Mouse (Mus musculus) stomach, embryonic 16.5 days (tissue): ENCODE measurements around the gene Olfr317. TPM values are rescaled to one million over a fixed set of nuclear protein-coding genes. Genes with fewer than 3 reads are reported as not detected.
"Not testable (repeated sequence)": the region's sequence is repeated elsewhere in the genome, so short reads cannot be mapped to it uniquely, and the experiment has no call there.

Experiments used
- ATAC-seq: fragments of 200-750 bp; cut with Nextera tagmentation; 2 replicates; pipeline ENCODE4 v1.8.0; 2017; ENCODE audit warnings: moderate number of reproducible peaks, moderate TSS enrichment; ENCODE audit not compliant: insufficient read depth, low FRiP score
- H3K27ac ChIP-seq: fragments of 300-500 bp; sonication (generic); 2 replicates; pipeline ENCODE4 v1.5.1; 2014; ENCODE audit warnings: low read length
- H3K27me3 ChIP-seq: fragments of 300-500 bp; sonication (generic); 2 replicates; pipeline ENCODE4 v1.6.1; 2014; ENCODE audit warnings: low read length, control low read depth, mixed read lengths; ENCODE audit not compliant: control insufficient read depth, insufficient read depth
- H3K36me3 ChIP-seq: fragments of 300-500 bp; sonication (generic); 2 replicates; pipeline ENCODE4 v1.6.1; 2014; ENCODE audit warnings: low read length; ENCODE audit not compliant: control insufficient read depth, insufficient read depth
- H3K4me1 ChIP-seq: fragments of 300-500 bp; sonication (generic); 2 replicates; pipeline ENCODE4 v1.6.1; 2014; ENCODE audit warnings: low read length, control low read depth, mixed read lengths; ENCODE audit not compliant: control insufficient read depth, insufficient read depth
- H3K4me2 ChIP-seq: fragments of 300-500 bp; sonication (generic); 2 replicates; pipeline ENCODE4 v1.6.1; 2014; ENCODE audit warnings: low read depth, low read length, mixed read lengths
- H3K4me3 ChIP-seq: fragments of 300-500 bp; sonication (generic); replicated peaks from 2 replicates; pipeline ENCODE4 v1.5.1; 2014; ENCODE audit warnings: mild to moderate bottlenecking, low read length
- H3K9ac ChIP-seq: fragments of 300-500 bp; sonication (generic); 2 replicates; pipeline ENCODE4 v1.6.1; 2014; ENCODE audit warnings: low read length
- H3K9me3 ChIP-seq: fragments of 300-500 bp; sonication (generic); replicated peaks from 2 replicates; pipeline ENCODE4 v1.6.1; 2016; ENCODE audit warnings: low read length, control low read depth; ENCODE audit not compliant: control insufficient read depth
- WGBS: fragments of 180-500 bp; shearing (Covaris S2); extraction: QIAGEN DNeasy Blood & Tissue Kit; methylation state at CpG from one replicate; pipeline ENCODE4 v1.1.7; 2014; 5-methylcytosine and 5-hydroxymethylcytosine counted together
- polyA plus RNA-seq: library from polyadenylated mRNA; unstranded; fragments of >200 nt; fragmentation: Nextera tagmentation; extraction: Ambion mirVana; gene quantifications from 2 replicates; pipeline ENCODE4 v1.2.1, GENCODE M21; 2015

Olfr317 gene
- polyA plus RNA-seq = not detected in 2 replicates

DNA sequence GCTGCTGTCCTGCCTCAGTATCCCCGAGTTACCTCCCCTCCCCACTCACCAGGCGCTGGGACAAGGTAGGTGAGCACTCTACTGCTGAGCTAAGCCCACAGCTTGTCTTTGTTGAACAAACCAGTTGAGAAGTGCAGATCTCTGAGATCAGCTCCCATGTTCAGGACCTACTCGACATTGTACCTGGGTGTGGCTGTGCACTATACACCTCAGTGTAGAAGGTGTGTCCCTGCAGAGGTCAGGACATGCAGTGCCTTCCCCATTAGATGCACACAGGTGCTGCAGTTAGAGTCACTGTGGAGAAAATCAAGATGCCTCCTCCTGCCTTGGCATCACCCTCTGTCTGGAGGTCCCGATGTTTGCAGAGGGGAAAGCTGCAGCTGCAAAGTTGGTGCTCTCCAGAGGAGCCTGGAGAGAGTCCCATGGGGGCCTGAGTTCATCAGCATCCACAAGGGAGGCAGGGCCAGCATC is at the start of gene Olfr317:
TSS of gene Olfr317 (minus strand) at position 421 of the 471 bp plus-strand sequence.
- 58% methylated on average over 4 of the region's 4 CpGs for WGBS
- no peak within 1 kb of the TSS for H3K9ac ChIP-seq
- H3K27me3 ChIP-seq = no peaks in the 10 kb centered on the region
- H3K4me2 ChIP-seq = no peak within 1 kb of the TSS
- ATAC-seq = no peak
- H3K4me3 ChIP-seq = no peak within 1 kb of the TSS
- no peaks in the 10 kb centered on the region for H3K4me1 ChIP-seq
- H3K27ac ChIP-seq = no peak within 1 kb of the TSS
- H3K36me3 ChIP-seq = no peaks in the 10 kb centered on the region
- no peaks in the 10 kb centered on the region; the same call in 1 of the 2 replicates for H3K9me3 ChIP-seq

DNA sequence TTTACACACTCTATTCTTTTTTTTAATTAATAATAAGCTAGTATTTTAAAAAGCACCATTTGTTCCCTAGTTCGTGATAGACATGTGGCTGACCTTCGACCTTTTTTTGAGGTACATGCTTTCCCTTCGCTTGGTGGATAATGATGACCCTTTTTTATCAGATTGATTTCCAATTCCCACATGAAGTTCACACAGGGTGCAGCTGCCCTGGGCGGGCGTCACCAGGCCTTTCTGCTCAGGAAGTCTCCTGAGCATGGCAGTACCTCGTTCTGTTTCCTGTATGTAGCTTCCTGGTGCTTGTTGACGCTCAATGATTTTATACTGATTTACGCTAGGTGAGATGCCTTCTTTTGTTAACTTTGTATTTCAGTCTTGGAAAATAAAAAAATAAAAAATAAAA is 49.3 kb upstream of the Olfr317 start:
- no peak for ATAC-seq
- no peak overlapping the region for H3K9ac ChIP-seq
- H3K9me3 ChIP-seq = no peaks in the 10 kb centered on the region
- WGBS = 74% methylated on average over 8 of the region's 8 CpGs
- no peaks in the 10 kb centered on the region for H3K36me3 ChIP-seq
- H3K27me3 ChIP-seq = no peaks in the 10 kb centered on the region
- H3K4me3 ChIP-seq = no peak overlapping the region
- no peak overlapping the region for H3K27ac ChIP-seq
- no peaks in the 10 kb centered on the region for H3K4me1 ChIP-seq
- no peak overlapping the region for H3K4me2 ChIP-seq

GRCm38 (mm10) chr11:58787651-58788050 is 48.6 kb upstream of the Olfr317 start:
- no peak overlapping the region for H3K4me2 ChIP-seq

DNA sequence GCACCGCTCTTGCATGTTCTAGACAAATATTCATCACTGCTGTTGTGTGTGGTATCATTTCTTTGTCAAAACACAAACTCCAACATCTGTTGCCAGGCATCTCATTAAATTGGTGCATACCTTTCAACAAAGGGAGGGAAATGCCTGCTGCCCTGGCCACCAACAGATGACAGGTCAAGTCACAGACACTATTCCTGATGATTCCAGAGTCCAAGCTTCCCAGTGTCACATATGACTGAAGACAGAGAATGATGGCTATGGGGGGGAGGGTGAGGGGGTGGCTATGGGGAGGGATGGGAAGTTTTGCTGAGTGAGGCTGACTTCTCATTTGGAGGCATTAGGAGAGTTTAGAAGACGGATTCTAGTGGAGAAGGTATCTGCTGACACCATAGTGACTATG is 45.2 kb upstream of the Olfr317 start:
- ATAC-seq = no peak

More at GRCm38 (mm10) chr11:58787651-58788050, 48.6 kb upstream of the Olfr317 start:
- no peaks in the 10 kb centered on the region for H3K4me1 ChIP-seq
- no peaks in the 10 kb centered on the region for H3K36me3 ChIP-seq
- H3K9ac ChIP-seq = no peak overlapping the region
- no peaks in the 10 kb centered on the region for H3K9me3 ChIP-seq
- WGBS = 76% methylated on average over 10 of the region's 10 CpGs
- ATAC-seq = no peak
- no peak overlapping the region for H3K4me3 ChIP-seq
- no peak overlapping the region for H3K27ac ChIP-seq
- H3K27me3 ChIP-seq = no peaks in the 10 kb centered on the region

DNA sequence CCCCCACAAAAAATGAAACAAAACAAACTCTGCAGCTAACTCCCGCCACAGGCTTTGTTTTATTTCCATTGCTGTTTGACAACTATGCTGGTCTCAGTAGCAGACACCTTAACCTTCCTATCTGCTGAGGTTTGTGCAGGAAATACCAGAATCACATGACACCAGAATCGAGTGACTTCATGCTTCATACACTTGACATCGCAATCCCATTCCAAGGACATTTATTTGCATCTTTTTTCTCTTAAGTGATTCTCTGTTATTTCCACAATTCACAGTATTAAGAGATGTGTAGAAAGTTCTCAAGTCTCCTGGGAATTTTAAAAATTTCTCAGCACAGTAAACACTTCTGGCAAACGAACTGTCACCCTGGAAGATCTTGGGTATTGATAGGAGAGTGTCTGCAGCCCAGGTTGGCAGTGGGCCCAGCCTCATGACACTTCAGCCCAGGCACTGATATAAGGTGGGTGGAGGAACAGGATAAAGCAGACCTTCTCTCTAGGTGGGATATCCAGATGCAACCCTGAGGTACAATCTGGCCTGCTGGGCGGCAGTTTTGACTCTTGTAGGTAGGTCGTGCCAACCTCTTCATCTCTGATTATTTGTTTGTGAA is 43.6 kb upstream of the Olfr317 start, which contains the start of gene Olfr314:
TSS of gene Olfr314 (plus strand) at position 473 of the 610 bp plus-strand sequence.
- H3K36me3 ChIP-seq = no peaks in the 10 kb centered on the region
- H3K27me3 ChIP-seq = no peaks in the 10 kb centered on the region
- no peak within 1 kb of the TSS for H3K4me3 ChIP-seq
- 66% methylated on average over 6 of the region's 6 CpGs for WGBS
- H3K4me1 ChIP-seq = no peaks in the 10 kb centered on the region
- H3K27ac ChIP-seq = no peak within 1 kb of the TSS
- no peak within 1 kb of the TSS for H3K4me2 ChIP-seq
- ATAC-seq = no peak
- no peaks in the 10 kb centered on the region for H3K9me3 ChIP-seq
- H3K9ac ChIP-seq = no peak within 1 kb of the TSS

More for the DNA sequence above, 45.2 kb upstream of the Olfr317 start:
- Histone ChIP-seq H3K4me3 (no peak overlapping the region), H3K9ac (no peak overlapping the region), H3K27ac (no peak overlapping the region), H3K36me3 (no peaks in the 10 kb centered on the region), H3K9me3 (no peaks in the 10 kb centered on the region), H3K27me3 (no peaks in the 10 kb centered on the region), H3K4me1 (no peaks in the 10 kb centered on the region), H3K4me2 (no peak overlapping the region)
- 70% methylated on average over 2 of the region's 2 CpGs for WGBS

DNA sequence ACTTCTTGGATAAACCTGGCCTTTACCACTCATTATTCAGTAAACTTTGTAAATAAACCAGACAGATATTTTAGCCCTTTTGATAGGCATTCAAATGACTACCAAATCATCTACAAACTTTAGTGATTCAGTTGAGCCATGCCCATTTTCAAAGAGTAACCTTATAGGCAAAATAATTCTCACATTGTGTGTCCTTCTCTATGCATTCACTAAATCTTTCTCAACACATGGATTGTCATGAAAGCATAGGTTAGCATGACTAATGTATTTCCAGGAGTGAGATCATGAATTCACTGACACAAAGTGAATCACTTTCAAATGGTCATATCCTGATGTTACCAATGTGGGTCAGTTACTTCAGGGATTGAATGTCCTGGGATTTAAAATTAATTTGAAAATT is 33.9 kb upstream of the Olfr317 start, which contains the start of gene Olfr315:
TSS of gene Olfr315 (plus strand) at position 301 of the 400 bp plus-strand sequence.
- Histone ChIP-seq H3K27ac (no peak within 1 kb of the TSS), H3K4me1 (no peaks in the 10 kb centered on the region), H3K4me2 (no peak within 1 kb of the TSS), H3K9me3 (no peaks in the 10 kb centered on the region), H3K9ac (no peak within 1 kb of the TSS), H3K4me3 (no peak within 1 kb of the TSS), H3K27me3 (no peaks in the 10 kb centered on the region), H3K36me3 (no peaks in the 10 kb centered on the region)
- no peak for ATAC-seq

DNA sequence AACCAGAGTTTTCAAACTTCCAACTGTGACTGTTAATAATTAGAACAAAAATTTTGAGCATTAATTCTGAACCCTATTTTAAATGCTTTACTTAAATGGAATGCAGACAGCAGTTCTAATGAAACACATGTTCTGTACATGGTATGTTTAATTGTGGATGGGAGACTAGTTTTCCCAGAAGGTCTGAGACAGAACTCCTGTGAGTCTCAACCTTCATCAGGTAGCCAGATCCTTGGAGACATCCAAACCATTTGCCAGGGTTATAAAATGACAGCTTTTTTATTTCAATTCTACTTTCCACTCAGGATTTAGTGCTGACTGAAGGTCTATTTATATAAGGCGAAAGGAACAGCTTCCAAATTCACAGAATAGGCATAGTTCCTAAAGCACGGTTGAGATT is 13.4 kb upstream of the Olfr317 start, which contains the start of gene Olfr316:
TSS of gene Olfr316 (plus strand) at position 301 of the 400 bp plus-strand sequence.
- Histone ChIP-seq H3K4me2 (no peak within 1 kb of the TSS), H3K4me1 (no peaks in the 10 kb centered on the region), H3K4me3 (no peak within 1 kb of the TSS), H3K9me3 (no peaks in the 10 kb centered on the region), H3K9ac (no peak within 1 kb of the TSS), H3K36me3 (no peaks in the 10 kb centered on the region), H3K27me3 (no peaks in the 10 kb centered on the region), H3K27ac (no peak within 1 kb of the TSS)
- ATAC-seq = no peak
- WGBS = 71% methylated on average over 2 of the region's 2 CpGs

GRCm38 (mm10) chr11:58751096-58751495 is 12.1 kb upstream of the Olfr317 start:
- not testable (repeated sequence) for H3K27ac ChIP-seq, H3K27me3 ChIP-seq, H3K4me1 ChIP-seq, H3K9me3 ChIP-seq, H3K4me3 ChIP-seq, ATAC-seq, H3K9ac ChIP-seq, H3K36me3 ChIP-seq, H3K4me2 ChIP-seq
- WGBS = 74% methylated on average over 18 of the region's 18 CpGs

DNA sequence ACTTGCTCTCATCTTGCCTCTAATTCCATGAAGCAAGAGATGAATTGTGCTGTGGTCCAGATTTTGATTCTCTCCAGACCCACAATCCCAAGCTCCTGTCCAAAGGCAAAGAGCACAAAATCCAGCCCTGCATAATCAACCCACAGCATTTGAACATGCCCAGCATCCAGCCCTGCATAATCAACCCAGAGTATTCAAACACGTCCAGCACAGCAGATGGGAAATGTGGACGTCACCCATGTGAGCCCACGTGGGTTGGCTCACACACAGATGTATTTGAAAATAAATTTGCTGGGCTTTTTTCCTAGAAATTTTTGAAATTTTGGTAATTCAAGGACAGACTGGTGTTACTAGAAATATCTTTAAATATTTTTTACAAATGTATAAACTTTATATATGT is 5.6 kb downstream of the Olfr317 start:
- WGBS = 49% methylated on average over 3 of the region's 3 CpGs

More for the DNA sequence above, 5.6 kb downstream of the Olfr317 start:
- H3K27ac ChIP-seq = no peak overlapping the region
- no peaks in the 10 kb centered on the region for H3K36me3 ChIP-seq
- H3K4me3 ChIP-seq = no peak overlapping the region
- no peak for ATAC-seq
- H3K9me3 ChIP-seq = no peaks in the 10 kb centered on the region
- H3K4me1 ChIP-seq = no peaks in the 10 kb centered on the region
- no peaks in the 10 kb centered on the region for H3K27me3 ChIP-seq
- H3K9ac ChIP-seq = no peak overlapping the region
- no peak overlapping the region for H3K4me2 ChIP-seq
